Mouse (Mus musculus): ENCODE measurements at regions not wholly inside any gene's neighbourhood (a gene's known extent, or its start where the extent isn't known, plus 50 kb on each side); places are given as distances from the start of the nearest gene placed in this dataset. TPM values are rescaled to one million over a fixed set of nuclear protein-coding genes. Genes with fewer than 3 reads are reported as not detected.

DNA sequence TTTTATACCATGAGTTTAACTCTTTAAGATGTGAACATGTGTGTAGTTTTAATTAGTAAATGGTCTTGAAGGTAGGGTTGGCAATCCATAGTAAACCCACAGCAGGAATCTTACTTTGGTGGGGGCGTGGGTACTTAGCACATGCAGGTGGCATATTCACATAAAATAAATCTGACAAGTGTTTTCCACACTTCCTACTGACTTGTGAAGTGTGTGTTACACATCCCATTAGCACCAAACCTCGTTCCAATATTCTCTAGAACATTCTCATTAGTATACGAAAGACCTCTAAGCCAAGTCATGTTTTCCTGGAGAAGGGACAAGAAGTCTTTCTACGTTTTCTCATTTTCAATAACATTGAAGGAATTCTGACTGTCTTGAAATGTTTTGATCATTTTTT, 529.7 kb downstream of the Tecrl start:
- Histone ChIP-seq H3K27ac (ENCODE audit: low read length) (no peak overlapping the region), H3K4me3 (ENCODE audit: low read depth, low read length) (no peak overlapping the region), H3K4me2 (replicated peaks; ENCODE audit: low read depth, low read length) (no peak overlapping the region), H3K36me3 (ENCODE audit: control insufficient read depth, insufficient read depth, low read length) (no peaks in the 10 kb centered on the region), H3K9me3 (ENCODE audit: control insufficient read depth, low read depth, low read length) (no peaks in the 10 kb centered on the region), H3K27me3 (ENCODE audit: control insufficient read depth, insufficient read depth, low read length) (no peaks in the 10 kb centered on the region), H3K9ac (replicated peaks; ENCODE audit: low read depth, low read length) (no peak overlapping the region), H3K4me1 (ENCODE audit: control insufficient read depth, insufficient read depth, low read length) (no peaks in the 10 kb centered on the region)
- WGBS = 76% methylated on average over 4 of the region's 4 CpGs
- no peak for ATAC-seq (ENCODE audit: insufficient number of reproducible peaks, insufficient read depth, low FRiP score, low read depth)

GRCm38 (mm10) chr5:82793197-82793596, 561.8 kb downstream of the Tecrl start:
- no peak for ATAC-seq (ENCODE audit: insufficient number of reproducible peaks, insufficient read depth, low FRiP score, low read depth)
- no peak overlapping the region for H3K4me2 ChIP-seq (replicated peaks; ENCODE audit: low read depth, low read length)

More at GRCm38 (mm10) chr5:82793197-82793596, 561.8 kb downstream of the Tecrl start:
- Histone ChIP-seq H3K9ac (replicated peaks; ENCODE audit: low read depth, low read length) (no peak overlapping the region), H3K27me3 (ENCODE audit: control insufficient read depth, insufficient read depth, low read length) (no peaks in the 10 kb centered on the region), H3K36me3 (ENCODE audit: control insufficient read depth, insufficient read depth, low read length) (no peaks in the 10 kb centered on the region), H3K4me1 (ENCODE audit: control insufficient read depth, insufficient read depth, low read length) (no peaks in the 10 kb centered on the region), H3K27ac (ENCODE audit: low read length) (no peak overlapping the region), H3K4me3 (ENCODE audit: low read depth, low read length) (no peak overlapping the region), H3K9me3 (ENCODE audit: control insufficient read depth, low read depth, low read length) (no peaks in the 10 kb centered on the region)
- WGBS = 74% methylated on average over 1 of the region's 1 CpGs

MicroRNA genes in the stretch of these regions (microRNA counts, 519-probe panel; counts per million panel counts)
- 1,915 counts per million, percentile 19 among the panel's probes with 10 or more counts for microRNA mmu-miR-1187

Small RNA genes in the stretch of these regions (microRNA-seq; reads per million reads assigned to microRNA genes)
- not detected for gene Mir1187

Data from stomach, embryonic 14.5 days (tissue).